Mouse (Mus musculus) left cerebral cortex, postnatal 14 days (tissue): Measurements from ENCODE around the gene Atg2a. TPM values are rescaled to one million over a fixed set of nuclear protein-coding genes. Genes with fewer than 3 reads are reported as not detected.
"Not testable (repeated sequence)": the region's sequence is repeated elsewhere in the genome, so short reads cannot be mapped to it uniquely, and the experiment has no call there.

Experiments used
- DNase-seq, 2 experiments: peaks; one replicate each; pipeline ENCODE4 v3.0.0; 2021 to 2022; ENCODE audit warnings: low spot score in 2 of 2, mixed read lengths in 1 of 2
- intact Hi-C: fragments of 180-260 bp; cut with DNase I; formaldehyde crosslinking; loops from one replicate; pipeline ENCODE4 v1.15.1; 2025
- total RNA-seq, 2 experiments: library from RNA; stranded (reverse); gene quantifications; 2 replicates each; pipeline ENCODE4 v1.2.3; 2021

Gene Atg2a
- total RNA-seq, 2 experiments from 2014 or later, result 37.8 to 38.5 TPM

GRCm38 (mm10) chr19:6288236-6288894, 46.9 kb downstream of the Atg2a start:
- intact Hi-C loops, result no loop called here
- no peak for DNase-seq

- intact Hi-C loops, result no loop called here
- DNase-seq, result no peak
These were observed 48.3 kb downstream of the Atg2a start for GRCm38 (mm10) chr19:6289696-6290238.

GRCm38 (mm10) chr19:6290720-6291116, 49.2 kb downstream of the Atg2a start:
- intact Hi-C loops, DNase-seq: not testable (repeated sequence)

- intact Hi-C loops, result no loop called here
- DNase-seq, result no peak
These were observed 49.8 kb downstream of the Atg2a start for GRCm38 (mm10) chr19:6291117-6291781.

GRCm38 (mm10) chr19:6292262-6292661, 50.8 kb downstream of the Atg2a start:
- intact Hi-C loops, result no loop called here
- DNase-seq, result no peak

GRCm38 (mm10) chr19:6294301-6294700, 52.8 kb downstream of the Atg2a start:
- DNase-seq, result no peak
- intact Hi-C loops, result no loop called here

- DNase-seq, result no peak
- intact Hi-C loops, result no loop called here
These were observed 55.2 kb downstream of the Atg2a start for GRCm38 (mm10) chr19:6296551-6297210.

GRCm38 (mm10) chr19:6297641-6298040, 56.2 kb downstream of the Atg2a start:
- intact Hi-C loops, result no loop called here
- no peak for DNase-seq

GRCm38 (mm10) chr19:6299003-6299402, 57.5 kb downstream of the Atg2a start:
- intact Hi-C loops, result no loop called here
- DNase-seq, result no peak

GRCm38 (mm10) chr19:6299450-6300267, 58.2 kb downstream of the Atg2a start:
- DNase-seq, result peak in 1 of 2 experiments; percentile 22
- intact Hi-C loops, result no loop called here

- DNase-seq, result no peak
- intact Hi-C loops, result no loop called here
These were observed 59.0 kb downstream of the Atg2a start for GRCm38 (mm10) chr19:6300402-6300841.

- DNase-seq, result no peak
- intact Hi-C loops, result no loop called here
These were observed 60.6 kb downstream of the Atg2a start for GRCm38 (mm10) chr19:6302114-6302513.

GRCm38 (mm10) chr19:6302522-6302921, 61.1 kb downstream of the Atg2a start:
- peak; percentile 19 to 32 for DNase-seq
- intact Hi-C loops, result no loop called here

- no peak for DNase-seq
- intact Hi-C loops, result loop anchor here (1.0 kb wide), 1 partner anchor 36 kb away; no protein-coding TSS in a partner anchor
These were observed 62.4 kb downstream of the Atg2a start for GRCm38 (mm10) chr19:6303831-6304230.

- intact Hi-C loops, result loop anchor here (1.0 kb wide), 1 partner anchor 37 kb away; no protein-coding TSS in a partner anchor
- peak; percentile 68 to 76 for DNase-seq
These were observed 63.5 kb downstream of the Atg2a start for GRCm38 (mm10) chr19:6304787-6305516.

GRCm38 (mm10) chr19:6305517-6306115, 64.1 kb downstream of the Atg2a start:
- intact Hi-C loops, result no loop called here

GRCm38 (mm10) chr19:6306137-6306551, 64.7 kb downstream of the Atg2a start, which contains the start of gene Cdc42bpg:
Gene Cdc42bpg (plus strand): TSS chr19:6306456.
- peak in 1 of 2 experiments; percentile 36 for DNase-seq
- intact Hi-C loops, result no loop called here

More at GRCm38 (mm10) chr19:6305517-6306115, 64.1 kb downstream of the Atg2a start:
- DNase-seq, result no peak

- DNase-seq, result peak; percentile 49 to 52
- intact Hi-C loops, result no loop called here
These were observed 65.1 kb downstream of the Atg2a start for GRCm38 (mm10) chr19:6306586-6306985.
